Mouse (Mus musculus) bone marrow macrophage, adult 2 months (primary cell): ENCODE data around the gene Plppr1.

Experiments used
- CTCF ChIP-seq: IDR thresholded peaks from 2 replicates; pipeline ENCODE4 v1.5.1; 2012; ENCODE audit warnings: low read depth, mild to moderate bottlenecking, low read length, moderate library complexity
- POLR2A ChIP-seq: IDR thresholded peaks from 2 replicates; pipeline ENCODE4 v1.6.1; 2012; ENCODE audit warnings: mild to moderate bottlenecking, low read depth, low read length, borderline replicate concordance

DNA sequence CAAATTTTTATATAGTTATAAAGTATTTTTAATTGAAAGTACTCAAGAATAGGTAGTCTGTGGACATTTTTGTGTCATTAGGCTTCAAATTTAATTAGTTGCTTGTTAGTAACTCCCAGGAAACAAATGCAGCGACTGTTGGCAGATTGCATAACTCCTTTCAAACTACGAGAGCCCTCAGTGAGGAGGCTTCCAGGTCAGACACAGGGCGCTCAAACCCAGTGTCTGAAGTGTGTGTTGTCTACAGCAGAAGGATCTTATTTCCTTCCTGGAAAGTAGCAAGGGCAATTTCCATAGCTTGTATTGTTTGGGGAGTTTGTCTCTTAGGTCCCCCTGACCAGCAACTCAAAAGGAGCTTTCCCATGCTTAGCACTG, 173.9 kb downstream of the Plppr1 start:
- no peak for TF ChIP-seq POLR2A
- no peak for TF ChIP-seq CTCF
